Mouse (Mus musculus): ENCODE results near the gene Il12b. TPM values are rescaled to one million over a fixed set of nuclear protein-coding genes. Genes with fewer than 3 reads are reported as not detected.
A peak's percentile ranks its signal among the peaks of the same experiment; 100 is the strongest.
"Not testable (repeated sequence)": the region's sequence is repeated elsewhere in the genome, so short reads cannot be mapped to it uniquely, and the experiment has no call there.

Gene Il12b
- polyA plus RNA-seq, 1 experiment from 2014 or later = not detected

GRCm38 (mm10) chr11:44451046-44451445, 51.2 kb downstream of the Il12b start:
- Histone ChIP-seq H3K4me3 (no peak overlapping the region), H3K9ac (no peak overlapping the region), H3K27ac (no peak overlapping the region), H3K4me1 (replicated peaks) (no peaks in the 10 kb centered on the region), H3K36me3 (peaks cover 8% of the 10 kb centered on the region), H3K9me3 (replicated peaks) (no peaks in the 10 kb centered on the region), H3K27me3 (no peaks in the 10 kb centered on the region), H3K4me2 (no peak overlapping the region)
- ATAC-seq (replicated peaks; ENCODE audit: insufficient number of reproducible peaks, insufficient read depth, low FRiP score, low read depth) = no peak

GRCm38 (mm10) chr11:44452016-44452415, 52.2 kb downstream of the Il12b start:
- H3K9me3 ChIP-seq (replicated peaks); H3K9ac ChIP-seq; ATAC-seq (replicated peaks; ENCODE audit: insufficient number of reproducible peaks, insufficient read depth, low FRiP score, low read depth); H3K27me3 ChIP-seq; H3K4me2 ChIP-seq; H3K4me1 ChIP-seq (replicated peaks); H3K27ac ChIP-seq; H3K4me3 ChIP-seq: not testable (repeated sequence)
- peaks cover 16% of the 10 kb centered on the region for H3K36me3 ChIP-seq
- 90% methylated on average over 5 of the region's 5 CpGs for WGBS

- WGBS = 61% methylated on average over 2 of the region's 2 CpGs
- no peak for ATAC-seq (replicated peaks; ENCODE audit: insufficient number of reproducible peaks, insufficient read depth, low FRiP score, low read depth)
- Histone ChIP-seq H3K9ac (no peak overlapping the region), H3K4me2 (no peak overlapping the region), H3K36me3 (peaks cover 25% of the 10 kb centered on the region), H3K27me3 (no peaks in the 10 kb centered on the region), H3K9me3 (replicated peaks) (no peaks in the 10 kb centered on the region), H3K27ac (no peak overlapping the region), H3K4me3 (no peak overlapping the region), H3K4me1 (replicated peaks) (no peaks in the 10 kb centered on the region)
These were observed 53.6 kb downstream of the Il12b start for GRCm38 (mm10) chr11:44453423-44453822.

- peak; percentile 77 for ATAC-seq (replicated peaks; ENCODE audit: insufficient number of reproducible peaks, insufficient read depth, low FRiP score, low read depth)
- Histone ChIP-seq H3K4me3 (no peak overlapping the region), H3K4me2 (no peak overlapping the region), H3K9ac (no peak overlapping the region), H3K27ac (peak overlapping the region; percentile 42; the same call in 1 of the 2 replicates), H3K9me3 (replicated peaks) (no peaks in the 10 kb centered on the region), H3K36me3 (peaks cover 44% of the 10 kb centered on the region), H3K27me3 (no peaks in the 10 kb centered on the region), H3K4me1 (replicated peaks) (no peaks in the 10 kb centered on the region)
- 48% methylated on average over 6 of the region's 6 CpGs for WGBS
These were observed 61.6 kb downstream of the Il12b start for GRCm38 (mm10) chr11:44461493-44461892.

Other genes starting within 250 kb of the Il12b start
- 38.7 and 41.8 TPM in 2 replicates for gene Ublcp1, start 70.4 kb downstream of the Il12b start, polyA plus RNA-seq (2015; fragmentation: Nextera tagmentation; extraction: Ambion mirVana)
- 45.1 and 58.7 TPM in 2 replicates for gene Rnf145, start 118.9 kb downstream of the Il12b start, polyA plus RNA-seq (2015; fragmentation: Nextera tagmentation; extraction: Ambion mirVana)
- gene Ebf1, start 217.3 kb downstream of the Il12b start, polyA plus RNA-seq (2015; fragmentation: Nextera tagmentation; extraction: Ambion mirVana) = 16.6 and 16.8 TPM in 2 replicates

Data from heart, embryonic 15.5 days (tissue).